Mouse (Mus musculus) spleen, adult 12 weeks (tissue): ENCODE data around the gene Olfr73.
"Not testable (repeated sequence)": the region's sequence is repeated elsewhere in the genome, so short reads cannot be mapped to it uniquely, and the experiment has no call there.

Experiments used
- DNase-seq: peaks from one replicate; pipeline ENCODE4 v3.0.0; 2022; ENCODE audit warnings: low spot score

The Olfr73 gene

GRCm38 (mm10) chr2:88037599-88037998 lies at the start of gene Olfr73:
Olfr73 (minus strand) TSS chr2:88037699.
- no peak for DNase-seq

DNA sequence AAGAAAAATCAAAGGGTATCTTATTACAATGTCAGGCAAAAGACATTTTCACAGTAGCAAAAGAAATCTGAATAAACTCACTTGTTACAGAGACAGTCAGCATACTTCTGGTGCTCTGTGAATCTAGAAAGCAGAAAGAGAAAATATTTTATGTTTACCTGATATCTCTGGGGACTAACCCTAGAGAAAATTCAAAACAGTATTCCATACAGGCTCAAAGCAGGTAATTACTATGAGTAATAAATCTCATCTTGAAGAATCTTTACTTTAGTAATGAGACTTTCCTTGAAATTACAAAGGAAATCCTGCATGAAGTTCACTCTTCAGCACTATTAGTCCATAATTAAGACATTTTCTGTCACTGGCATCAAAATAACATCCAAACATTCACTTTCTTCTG lies 34.2 kb upstream of the Olfr73 start, which contains the start of gene Olfr1163:
Gene Olfr1163, minus strand, starts transcription at position 101 of the 400 bp plus-strand sequence.
- DNase-seq, result no peak

DNA sequence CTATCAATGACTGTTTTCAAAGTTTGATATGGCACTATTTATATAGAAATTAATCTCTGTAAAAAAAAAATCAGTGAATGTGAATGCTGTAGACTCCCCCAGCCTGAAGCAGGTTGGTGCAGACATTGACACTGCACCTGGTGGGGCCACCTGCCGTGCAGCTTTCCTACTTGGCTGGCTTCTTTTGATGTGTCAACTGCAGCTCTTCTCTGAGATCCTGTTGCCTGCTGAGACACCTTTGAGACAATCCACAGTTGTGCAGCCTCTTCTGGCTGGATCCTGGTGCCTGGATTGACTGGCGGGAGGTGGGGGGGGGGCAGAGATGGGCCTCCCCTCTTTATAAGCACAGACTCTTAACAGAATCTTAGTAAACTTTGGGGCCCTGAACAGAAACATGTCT lies 26.1 kb upstream of the Olfr73 start:
- no peak for DNase-seq

DNA sequence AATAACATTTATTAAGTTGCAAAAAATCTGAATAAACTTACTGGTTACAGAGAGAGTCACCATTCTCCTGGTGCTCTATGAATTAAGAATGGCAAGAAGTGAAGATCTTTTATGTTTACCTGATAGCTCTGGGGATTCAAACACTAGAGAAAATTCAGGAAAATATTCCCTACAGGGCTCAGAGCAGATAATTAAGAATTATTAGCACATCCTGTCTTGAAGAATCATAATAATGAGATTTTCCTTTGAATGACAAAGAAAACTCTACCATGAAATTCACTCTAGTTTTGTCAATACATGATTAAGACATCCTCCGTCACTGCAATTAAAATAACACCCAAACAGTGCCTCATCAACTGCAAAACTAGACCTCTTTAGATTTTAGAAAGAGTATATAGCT lies 13.5 kb upstream of the Olfr73 start, which contains the start of gene Olfr1162:
Gene Olfr1162, minus strand, starts transcription at position 101 of the 400 bp plus-strand sequence.
- DNase-seq, result no peak

GRCm38 (mm10) chr2:88022474-88022873 lies 15.0 kb downstream of the Olfr73 start, which contains the start of gene Olfr1161:
Olfr1161 (plus strand) TSS chr2:88022774.
- not testable (repeated sequence) for DNase-seq

- no peak for DNase-seq
Observed at GRCm38 (mm10) chr2:88007515-88008318, 29.8 kb downstream of the Olfr73 start, which contains the start of gene Olfr1160. Olfr1160 (minus strand) TSS chr2:88008268.

DNA sequence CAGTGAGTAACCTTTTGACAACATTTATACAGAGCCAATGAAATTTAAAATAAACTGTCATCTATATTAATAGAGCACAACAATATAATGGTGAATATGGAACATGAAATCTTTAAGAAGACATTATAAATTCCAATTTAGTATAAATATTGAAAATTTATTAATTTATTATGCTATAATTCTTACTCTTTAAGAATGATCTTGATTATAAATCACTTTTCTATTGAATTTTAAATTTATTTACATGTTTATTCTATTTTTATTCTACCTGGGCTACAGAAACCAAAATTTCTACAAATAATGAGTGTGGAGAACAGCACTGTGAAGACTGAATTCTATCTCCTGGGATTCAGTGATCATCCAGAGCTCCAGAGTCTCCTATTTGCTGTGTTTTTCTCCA lies 47.7 kb downstream of the Olfr73 start, which contains the start of gene Olfr1158:
Gene Olfr1158, plus strand, starts transcription at position 301 of the 400 bp plus-strand sequence.
- DNase-seq, result no peak
